Mouse (Mus musculus) c-Kit-positive CD71-positive TER-119-positive erythroid progenitor cells, embryonic 14.5 days (primary cell): Measurements from ENCODE around the gene Cdc42bpg.

Experiments
- DNase-seq: peaks from one replicate; pipeline ENCODE4 v3.0.0-alpha.2; 2013; ENCODE audit warnings: low spot score

Cdc42bpg gene

GRCm38 (mm10) chr19:6306137-6306551 lies at the start of gene Cdc42bpg:
Gene Cdc42bpg, plus strand, starts transcription at chr19:6306456.
- peak; percentile 81 for DNase-seq

GRCm38 (mm10) chr19:6260428-6260827 lies 45.8 kb upstream of the Cdc42bpg start:
- no peak for DNase-seq

GRCm38 (mm10) chr19:6260946-6261345 lies 45.3 kb upstream of the Cdc42bpg start:
- no peak for DNase-seq

- DNase-seq: no peak
Measured at GRCm38 (mm10) chr19:6261379-6261778, 44.9 kb upstream of the Cdc42bpg start.

GRCm38 (mm10) chr19:6262222-6262621 lies 44.0 kb upstream of the Cdc42bpg start:
- DNase-seq: peak; percentile 75

- DNase-seq: no peak
Measured at GRCm38 (mm10) chr19:6262839-6263433, 43.3 kb upstream of the Cdc42bpg start.

- no peak for DNase-seq
Measured at GRCm38 (mm10) chr19:6264200-6264599, 42.1 kb upstream of the Cdc42bpg start.

- no peak for DNase-seq
Measured at GRCm38 (mm10) chr19:6264945-6265344, 41.3 kb upstream of the Cdc42bpg start.

- no peak for DNase-seq
Measured at GRCm38 (mm10) chr19:6265727-6266182, 40.5 kb upstream of the Cdc42bpg start.

GRCm38 (mm10) chr19:6267306-6268169 lies 38.7 kb upstream of the Cdc42bpg start:
- DNase-seq: no peak

- peak; percentile 86 for DNase-seq
Measured at GRCm38 (mm10) chr19:6268170-6268528, 38.1 kb upstream of the Cdc42bpg start.

- DNase-seq: no peak
Measured at GRCm38 (mm10) chr19:6268670-6269132, 37.6 kb upstream of the Cdc42bpg start.

GRCm38 (mm10) chr19:6269798-6270475 lies 36.3 kb upstream of the Cdc42bpg start:
- no peak for DNase-seq

- DNase-seq: no peak
Measured at GRCm38 (mm10) chr19:6270661-6271060, 35.6 kb upstream of the Cdc42bpg start.

- no peak for DNase-seq
Measured at GRCm38 (mm10) chr19:6271206-6271605, 35.0 kb upstream of the Cdc42bpg start.

GRCm38 (mm10) chr19:6272053-6272452 lies 34.2 kb upstream of the Cdc42bpg start:
- DNase-seq: no peak

GRCm38 (mm10) chr19:6272738-6273137 lies 33.5 kb upstream of the Cdc42bpg start:
- DNase-seq: no peak

- DNase-seq: no peak
Measured at GRCm38 (mm10) chr19:6273592-6273991, 32.7 kb upstream of the Cdc42bpg start.

- DNase-seq: no peak
Measured at GRCm38 (mm10) chr19:6273998-6274608, 32.2 kb upstream of the Cdc42bpg start.

- DNase-seq: no peak
Measured at GRCm38 (mm10) chr19:6275740-6276389, 30.4 kb upstream of the Cdc42bpg start.
